Mouse (Mus musculus) limb, embryonic 10.5 days (tissue): ENCODE results near the gene Ssmem1. TPM values are rescaled to one million over a fixed set of nuclear protein-coding genes. Genes with fewer than 3 reads are reported as not detected.
A peak's percentile ranks its signal among the peaks of the same experiment; 100 is the strongest.

Source experiments
- DNase-seq: peaks from one replicate; pipeline ENCODE4 v3.0.0-alpha.2; 2017; ENCODE audit warnings: low spot score
- H3K27ac ChIP-seq: fragments of 300-500 bp; sonication (generic); 2 replicates; pipeline ENCODE4 v1.5.1; 2016; ENCODE audit warnings: mild to moderate bottlenecking
- H3K27me3 ChIP-seq: fragments of 300-500 bp; sonication (generic); 2 replicates; pipeline ENCODE4 v1.6.1; 2016; ENCODE audit warnings: low read depth, mild to moderate bottlenecking; ENCODE audit not compliant: poor library complexity, severe bottlenecking
- H3K36me3 ChIP-seq: fragments of 300-500 bp; sonication (generic); 2 replicates; pipeline ENCODE4 v1.6.1; 2016; ENCODE audit warnings: mild to moderate bottlenecking, moderate library complexity
- H3K4me1 ChIP-seq: fragments of 300-500 bp; sonication (generic); 2 replicates; pipeline ENCODE4 v1.6.1; 2016
- H3K4me3 ChIP-seq: fragments of 300-500 bp; sonication (generic); 2 replicates; pipeline ENCODE4 v1.5.1; 2016; ENCODE audit warnings: mild to moderate bottlenecking, moderate library complexity
- H3K9me3 ChIP-seq: fragments of 300-500 bp; sonication (generic); replicated peaks from 2 replicates; pipeline ENCODE4 v1.6.1; 2016; ENCODE audit warnings: mild to moderate bottlenecking
- WGBS: fragments of 180-500 bp; shearing (Covaris S2); methylation state at CpG from one replicate; pipeline ENCODE4 v1.1.7; 2016; 5-methylcytosine and 5-hydroxymethylcytosine counted together
- polyA plus RNA-seq: library from polyadenylated mRNA; unstranded; fragments of >200 nt; fragmentation: Nextera tagmentation; extraction: Ambion mirVana; gene quantifications from 2 replicates; pipeline ENCODE4 v1.2.1, GENCODE M21; 2016

The Ssmem1 gene
- polyA plus RNA-seq, 1 experiment from 2014 or later, result 0.38 TPM

DNA sequence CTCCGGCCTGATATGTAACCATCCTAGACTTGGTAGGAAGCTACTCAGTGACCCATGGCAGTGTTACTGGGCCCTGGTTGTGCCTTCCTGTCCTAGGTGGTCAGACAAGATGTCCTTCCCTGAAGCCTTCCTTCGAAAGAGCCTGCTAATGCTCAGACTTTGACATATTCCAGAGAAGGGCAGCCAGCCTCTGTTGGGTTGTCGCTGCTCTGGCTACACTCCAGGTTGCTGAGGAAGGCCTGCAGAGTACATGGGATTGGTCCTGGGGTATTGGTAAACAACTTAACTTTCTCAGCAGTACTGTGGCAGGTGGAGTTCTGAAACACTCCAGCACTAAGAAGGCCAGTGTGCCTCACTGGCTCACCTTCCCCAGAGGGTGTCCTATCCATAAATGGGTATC lies 30.2 kb upstream of the Ssmem1 start:
- peaks cover 7% of the 10 kb centered on the region; the same call in 1 of the 2 replicates for H3K4me1 ChIP-seq
- no peaks in the 10 kb centered on the region for H3K27me3 ChIP-seq
- DNase-seq, result no peak
- H3K27ac ChIP-seq, result no peak overlapping the region
- no peak overlapping the region for H3K4me3 ChIP-seq
- no peaks in the 10 kb centered on the region for H3K9me3 ChIP-seq
- peaks cover 85% of the 10 kb centered on the region for H3K36me3 ChIP-seq
- WGBS, result 95% methylated on average over 3 of the region's 3 CpGs

DNA sequence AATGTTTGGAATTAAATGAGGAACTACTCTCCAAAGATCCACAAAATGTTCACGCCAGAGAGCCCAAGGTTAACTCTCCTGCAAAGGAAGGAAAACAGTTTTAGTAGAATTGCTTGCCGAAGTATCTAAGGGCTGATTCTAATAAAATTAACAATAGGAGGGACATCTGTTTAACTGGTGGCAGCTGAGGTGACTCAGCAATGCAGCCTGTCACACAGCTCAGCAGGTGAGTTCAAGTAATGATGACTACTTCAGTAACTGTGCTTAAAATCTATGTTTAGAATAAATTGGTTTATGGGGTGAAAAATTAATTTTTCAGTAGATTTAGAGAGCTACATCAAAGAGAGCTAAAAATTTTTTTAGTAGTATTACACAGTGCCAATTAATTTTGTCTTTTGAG lies 26.7 kb upstream of the Ssmem1 start:
- no peaks in the 10 kb centered on the region for H3K9me3 ChIP-seq
- no peak overlapping the region for H3K27ac ChIP-seq
- no peaks in the 10 kb centered on the region for H3K4me1 ChIP-seq
- WGBS, result 89% methylated on average over 2 of the region's 2 CpGs
- no peaks in the 10 kb centered on the region for H3K27me3 ChIP-seq
- H3K36me3 ChIP-seq, result peaks cover 100% of the 10 kb centered on the region
- DNase-seq, result no peak
- H3K4me3 ChIP-seq, result no peak overlapping the region

DNA sequence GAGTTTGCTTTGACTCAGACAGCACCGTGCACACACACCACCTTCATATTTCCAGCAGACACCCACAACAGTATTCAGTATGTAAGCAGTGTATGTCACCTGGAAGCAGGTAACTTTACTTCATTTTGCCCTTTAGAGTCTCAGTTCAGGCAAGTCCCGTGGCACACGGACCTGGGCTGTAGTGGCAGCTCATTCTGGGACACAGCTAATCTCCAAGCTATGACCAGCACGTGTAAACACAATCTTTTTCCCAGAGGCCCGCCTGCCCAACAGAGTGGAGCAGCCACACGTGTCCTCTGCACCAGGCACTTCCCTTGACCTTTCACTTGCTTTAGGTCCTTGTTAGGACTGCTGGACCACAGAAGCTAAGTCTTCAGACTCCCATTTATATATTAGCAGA lies 23.1 kb upstream of the Ssmem1 start:
- Histone ChIP-seq H3K4me1 (no peaks in the 10 kb centered on the region), H3K27ac (no peak overlapping the region), H3K27me3 (no peaks in the 10 kb centered on the region), H3K36me3 (peaks cover 100% of the 10 kb centered on the region), H3K4me3 (no peak overlapping the region), H3K9me3 (no peaks in the 10 kb centered on the region)
- no peak for DNase-seq
- whole genome bisulfite sequencing, result 93% methylated on average over 6 of the region's 6 CpGs

DNA sequence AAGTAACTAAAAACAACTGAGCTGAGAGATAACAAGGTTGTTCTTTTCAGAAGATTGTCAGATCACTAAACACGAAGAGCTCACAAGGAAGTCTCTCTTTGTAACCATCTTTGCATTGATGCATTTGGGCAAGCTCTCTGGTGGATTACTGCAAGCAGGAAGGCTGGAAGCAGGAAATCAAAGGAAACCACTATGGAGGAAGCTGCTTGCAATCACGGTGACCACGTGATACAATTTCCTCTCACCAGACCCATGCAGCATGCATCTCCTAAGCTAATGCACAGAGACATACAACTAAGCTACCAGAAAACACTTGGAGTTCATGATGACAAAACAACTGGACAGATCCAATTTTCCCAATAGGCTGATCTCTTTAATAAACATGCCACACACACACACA lies 10.6 kb upstream of the Ssmem1 start:
- WGBS, result 79% methylated on average over 3 of the region's 3 CpGs
- Histone ChIP-seq H3K27ac (no peak overlapping the region), H3K27me3 (no peaks in the 10 kb centered on the region), H3K9me3 (no peaks in the 10 kb centered on the region), H3K4me3 (no peak overlapping the region), H3K4me1 (0 out of 2 replicates have a peak, but pooled peaks cover 2% of the 10 kb centered on the region), H3K36me3 (peaks cover 95% of the 10 kb centered on the region)
- no peak for DNase-seq

DNA sequence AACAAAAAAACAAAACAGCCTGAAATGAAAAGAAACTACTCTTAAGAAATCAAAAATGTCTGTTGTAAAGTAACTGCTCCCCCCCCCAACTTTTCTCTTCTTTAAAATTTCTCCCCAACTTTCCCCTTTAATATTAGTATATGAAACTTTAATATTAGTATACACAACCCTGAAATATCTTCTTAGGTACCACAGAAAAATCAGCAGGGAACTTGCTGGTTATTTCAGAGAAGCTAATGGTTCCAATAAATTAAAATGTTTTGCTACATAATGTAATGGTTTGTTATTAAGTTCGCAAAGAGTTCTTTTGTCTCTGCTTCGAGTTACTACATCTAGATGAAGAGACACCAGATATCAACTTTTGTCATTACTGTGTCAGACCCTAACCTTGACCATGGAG lies 825 bp upstream of the Ssmem1 start:
- Histone ChIP-seq H3K4me3 (peak overlapping the region; percentile 65), H3K27ac (peak overlapping the region; percentile 98), H3K27me3 (no peaks in the 10 kb centered on the region), H3K36me3 (peaks cover 37% of the 10 kb centered on the region), H3K9me3 (no peaks in the 10 kb centered on the region), H3K4me1 (peaks cover 22% of the 10 kb centered on the region)
- no peak for DNase-seq
- 12% methylated on average over 2 of the region's 2 CpGs for WGBS

DNA sequence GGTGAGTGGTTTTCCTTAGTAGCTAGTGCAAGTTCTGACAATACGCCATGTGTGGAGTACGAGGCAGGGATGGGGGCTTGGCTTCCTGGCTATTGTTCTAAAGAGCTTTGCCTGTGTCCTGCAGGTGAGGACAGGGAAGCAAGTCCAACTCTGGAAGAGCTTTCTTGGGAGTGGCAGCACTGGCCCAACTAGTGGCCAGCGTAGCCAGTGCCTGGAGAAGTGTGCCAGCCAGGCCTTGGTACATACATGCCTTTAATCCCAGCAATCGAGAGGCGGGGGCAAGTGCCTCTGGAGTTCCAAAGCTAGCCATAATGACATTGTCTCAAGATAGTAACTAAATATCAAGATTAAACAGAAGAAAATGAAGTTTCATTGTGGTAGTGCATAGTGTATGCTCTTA lies 642 bp downstream of the Ssmem1 start:
- WGBS, result 70% methylated on average over 5 of the region's 5 CpGs
- no peaks in the 10 kb centered on the region for H3K9me3 ChIP-seq
- H3K36me3 ChIP-seq, result peaks cover 24% of the 10 kb centered on the region
- DNase-seq, result no peak
- peak overlapping the region; percentile 98 for H3K27ac ChIP-seq
- no peaks in the 10 kb centered on the region for H3K27me3 ChIP-seq
- peaks cover 37% of the 10 kb centered on the region for H3K4me1 ChIP-seq
- H3K4me3 ChIP-seq, result peak overlapping the region; percentile 65

DNA sequence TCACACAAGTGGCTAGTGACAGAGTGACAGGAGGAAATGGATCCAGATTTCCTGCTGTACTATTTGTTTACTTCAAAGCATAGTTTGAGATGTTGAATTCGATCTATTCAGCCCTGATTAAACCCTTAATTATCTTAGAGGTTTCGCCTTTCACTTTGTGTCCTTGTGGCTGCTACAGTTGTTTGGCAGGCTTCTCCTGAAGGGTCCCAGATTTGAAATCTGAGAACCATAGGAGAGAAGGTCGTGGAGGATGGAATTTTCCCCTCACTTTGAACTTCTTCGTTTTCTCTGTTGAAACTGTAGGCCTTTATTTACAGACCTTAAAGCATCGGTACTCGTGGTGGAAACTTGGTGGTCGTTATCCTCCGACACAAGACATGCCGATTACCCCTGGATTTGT lies 4.6 kb downstream of the Ssmem1 start:
- WGBS, result 5% methylated on average over 9 of the region's 9 CpGs
- H3K36me3 ChIP-seq, result no peaks in the 10 kb centered on the region
- H3K9me3 ChIP-seq, result no peaks in the 10 kb centered on the region
- H3K4me3 ChIP-seq, result no peak overlapping the region
- peaks cover 42% of the 10 kb centered on the region for H3K4me1 ChIP-seq
- no peaks in the 10 kb centered on the region for H3K27me3 ChIP-seq
- no peak for DNase-seq
- peak overlapping the region; percentile 85 for H3K27ac ChIP-seq

DNA sequence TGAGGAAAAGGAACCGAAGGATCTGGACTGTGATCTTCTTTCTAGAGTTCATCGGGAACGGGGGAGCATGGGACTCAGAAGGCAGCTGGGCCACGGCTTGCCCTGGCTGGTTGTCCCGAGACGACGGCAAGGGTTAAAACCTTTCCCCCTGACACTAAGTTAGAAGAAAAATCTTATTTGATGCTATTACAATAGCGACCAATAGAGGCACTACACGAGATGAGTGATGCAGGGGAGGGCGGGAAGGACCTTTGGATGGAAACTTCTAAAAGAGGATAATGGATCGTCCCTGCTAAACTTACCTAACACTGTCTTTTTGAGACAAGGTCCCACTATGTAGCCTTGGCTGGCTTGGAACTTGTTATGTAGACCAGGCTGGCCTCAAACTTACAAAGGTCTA lies 10.8 kb downstream of the Ssmem1 start:
- no peak overlapping the region for H3K4me3 ChIP-seq
- no peaks in the 10 kb centered on the region for H3K27me3 ChIP-seq
- WGBS, result 72% methylated on average over 11 of the region's 11 CpGs
- H3K27ac ChIP-seq, result peak overlapping the region; percentile 98; the same call in 1 of the 2 replicates
- H3K4me1 ChIP-seq, result peaks cover 24% of the 10 kb centered on the region
- H3K36me3 ChIP-seq, result no peaks in the 10 kb centered on the region
- no peaks in the 10 kb centered on the region for H3K9me3 ChIP-seq
- no peak for DNase-seq

DNA sequence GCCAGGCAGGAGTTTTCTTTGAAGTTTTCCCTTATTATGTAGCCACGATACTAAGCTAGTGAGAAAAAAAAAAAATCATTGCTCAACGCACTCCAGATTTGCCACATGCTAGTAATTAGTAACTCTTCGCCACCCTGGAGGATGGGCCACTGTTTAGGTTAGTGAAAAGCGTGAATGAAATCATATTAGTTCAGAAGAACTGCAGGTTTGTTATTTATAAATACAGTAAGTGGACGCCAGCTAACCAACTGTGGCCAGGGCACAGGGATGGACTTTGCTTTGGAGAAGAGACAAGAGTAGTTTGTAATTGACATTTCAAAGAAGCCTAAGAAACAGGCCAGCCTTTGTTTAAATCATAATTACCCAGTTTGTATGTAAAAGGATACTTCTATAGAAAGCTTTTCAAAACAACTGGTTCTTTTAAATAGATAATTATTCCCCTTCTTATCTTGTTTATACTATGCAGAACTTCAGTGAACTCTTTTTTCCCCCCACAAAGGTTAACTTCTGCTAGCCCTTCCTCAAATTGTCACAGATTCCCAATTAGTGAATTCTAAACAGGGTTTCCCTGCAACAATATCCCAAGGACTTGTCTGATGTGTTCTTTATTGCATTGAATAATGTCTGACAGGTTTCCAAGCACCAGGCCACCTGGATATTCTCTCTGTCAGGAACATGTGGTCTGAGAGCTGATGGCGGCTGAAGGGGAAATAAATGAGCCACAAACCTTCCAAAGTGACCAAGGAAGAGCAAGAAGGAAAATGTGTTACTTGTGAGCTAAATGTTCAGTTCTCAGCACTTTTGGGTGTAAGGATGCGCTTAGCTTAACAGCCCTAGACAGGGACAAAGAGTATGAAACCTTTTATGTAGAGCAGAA lies 16.0 kb downstream of the Ssmem1 start:
- Histone ChIP-seq H3K4me3 (peak overlapping the region; percentile 13; the same call in 1 of the 2 replicates), H3K36me3 (no peaks in the 10 kb centered on the region), H3K27me3 (no peaks in the 10 kb centered on the region), H3K27ac (peak overlapping the region; percentile 98), H3K9me3 (no peaks in the 10 kb centered on the region), H3K4me1 (peaks cover 66% of the 10 kb centered on the region)
- WGBS, result 16% methylated on average over 7 of the region's 7 CpGs
- DNase-seq, result peak; percentile 74

DNA sequence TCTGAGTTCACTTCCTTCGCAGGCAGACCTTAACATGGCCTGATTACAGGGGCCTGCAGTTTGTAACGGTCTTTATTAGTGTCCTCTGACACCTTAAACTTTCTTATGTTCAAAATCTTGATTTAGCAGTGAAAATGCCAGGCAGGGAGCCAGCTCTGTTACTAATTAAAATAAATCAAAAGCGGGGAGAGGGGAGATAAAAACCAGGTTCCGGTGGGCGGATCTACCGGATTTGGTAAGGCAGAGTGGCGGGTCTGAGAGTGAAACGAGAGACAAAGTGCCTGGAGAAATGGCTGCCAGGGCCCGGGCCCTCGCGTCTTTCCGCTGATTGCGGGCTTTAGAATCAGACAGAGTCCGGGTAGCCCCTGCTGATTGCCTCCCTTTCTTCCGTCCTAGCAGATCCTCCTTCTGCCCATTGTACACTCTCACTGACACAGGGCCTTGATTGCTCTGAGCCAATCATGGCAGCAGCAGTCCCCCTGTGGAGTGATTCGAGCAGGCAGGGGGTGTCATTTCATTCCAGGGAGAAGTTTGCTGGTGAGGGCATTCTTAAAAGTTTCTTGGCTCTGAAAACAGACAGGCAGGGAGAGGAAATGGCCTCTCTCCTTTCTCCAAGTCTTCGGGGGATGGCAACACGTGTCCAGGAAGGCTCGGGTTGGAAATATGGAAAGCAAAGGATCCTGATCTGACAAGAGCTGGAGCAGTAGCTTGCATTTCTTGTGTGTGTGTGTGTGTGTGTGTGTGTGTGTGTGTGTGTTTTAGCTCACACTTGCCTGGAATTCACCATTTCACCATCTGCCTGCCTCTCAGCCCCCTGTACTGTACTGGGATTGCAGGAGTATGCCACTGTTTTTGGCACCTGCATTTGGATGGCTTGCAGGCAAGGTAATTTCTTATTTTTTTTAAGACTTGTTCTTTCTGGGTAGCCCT lies 17.2 kb downstream of the Ssmem1 start:
- H3K9me3 ChIP-seq, result no peaks in the 10 kb centered on the region
- peak; percentile 87 for DNase-seq
- WGBS, result 3% methylated on average over 19 of the region's 19 CpGs
- peaks cover 68% of the 10 kb centered on the region for H3K4me1 ChIP-seq
- H3K27me3 ChIP-seq, result no peaks in the 10 kb centered on the region
- peak overlapping the region; percentile 98 for H3K27ac ChIP-seq
- no peaks in the 10 kb centered on the region for H3K36me3 ChIP-seq
- peak overlapping the region; percentile 39 for H3K4me3 ChIP-seq

DNA sequence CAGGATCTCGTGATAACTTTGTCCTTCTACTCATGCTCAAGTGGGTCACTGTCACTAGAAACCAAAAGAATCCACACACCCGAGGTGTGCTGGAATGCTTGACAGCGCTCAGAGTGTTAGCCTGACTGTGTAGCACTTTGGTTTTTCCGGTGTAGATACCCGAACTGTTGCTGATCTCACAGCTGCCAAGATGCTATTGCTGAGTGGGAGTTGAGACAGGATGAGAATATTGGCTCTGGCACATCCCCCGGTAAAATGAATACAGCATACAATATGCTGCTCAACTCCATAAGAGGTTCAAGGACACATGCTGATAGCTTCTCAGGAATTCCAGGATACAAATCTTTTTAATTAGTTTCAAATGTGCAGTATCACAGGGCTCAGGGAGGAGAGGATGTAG lies 19.2 kb downstream of the Ssmem1 start:
- peaks cover 66% of the 10 kb centered on the region for H3K4me1 ChIP-seq
- 41% methylated on average over 6 of the region's 6 CpGs for WGBS
- H3K27me3 ChIP-seq, result no peaks in the 10 kb centered on the region
- no peaks in the 10 kb centered on the region for H3K9me3 ChIP-seq
- peak overlapping the region; percentile 98 for H3K27ac ChIP-seq
- peak overlapping the region; percentile 15; the same call in 1 of the 2 replicates for H3K4me3 ChIP-seq
- DNase-seq, result no peak
- no peaks in the 10 kb centered on the region for H3K36me3 ChIP-seq

DNA sequence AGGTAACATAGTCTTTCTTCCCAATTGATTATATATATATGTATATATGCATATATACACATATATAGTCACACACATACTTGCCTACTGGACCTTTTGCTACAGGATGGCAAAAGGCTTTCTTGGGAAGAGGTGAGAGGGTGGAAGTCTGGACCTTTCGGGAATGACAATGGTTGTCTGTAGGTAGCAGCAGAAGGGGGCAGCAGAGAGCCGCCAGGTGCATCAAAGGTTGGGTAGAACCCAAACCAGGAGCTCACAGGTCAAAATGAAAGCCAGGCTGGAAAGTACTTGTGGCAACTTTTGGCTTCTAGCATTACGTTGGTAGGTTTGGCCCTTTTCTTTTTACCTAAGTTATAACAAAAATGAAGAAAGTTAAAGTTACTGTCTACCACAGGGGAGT lies 25.7 kb downstream of the Ssmem1 start:
- 43% methylated on average over 3 of the region's 3 CpGs for WGBS
- Histone ChIP-seq H3K9me3 (no peaks in the 10 kb centered on the region), H3K36me3 (no peaks in the 10 kb centered on the region), H3K27me3 (no peaks in the 10 kb centered on the region), H3K27ac (no peak overlapping the region), H3K4me3 (no peak overlapping the region), H3K4me1 (peaks cover 27% of the 10 kb centered on the region)
- DNase-seq, result no peak

DNA sequence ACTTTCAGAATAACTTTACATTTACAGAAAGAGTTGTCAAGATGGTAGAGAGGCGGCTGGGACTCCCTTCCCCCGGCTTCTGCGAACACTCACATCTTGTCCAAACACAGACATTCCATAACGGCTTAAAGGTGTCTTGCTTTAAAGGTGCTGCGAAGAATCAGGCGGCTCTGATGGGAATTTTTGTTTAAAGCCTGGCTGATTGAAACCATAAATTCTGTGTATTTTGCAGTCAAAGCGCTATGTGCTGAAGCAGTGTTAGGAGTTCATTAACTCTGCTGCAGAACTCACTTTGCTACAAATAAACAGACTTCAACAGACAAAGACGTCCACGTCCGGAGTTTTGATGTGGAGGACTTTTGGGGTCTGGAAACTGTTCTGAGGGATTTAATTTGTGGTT lies 28.6 kb downstream of the Ssmem1 start:
- WGBS, result 21% methylated on average over 10 of the region's 10 CpGs
- no peak for DNase-seq

More for the DNA sequence above, 28.6 kb downstream of the Ssmem1 start:
- H3K27ac ChIP-seq, result peak overlapping the region; percentile 89
- H3K9me3 ChIP-seq, result no peaks in the 10 kb centered on the region
- 0 out of 2 replicates have a peak overlapping the region, but pooled peaks have one; percentile 24 for H3K4me3 ChIP-seq
- no peaks in the 10 kb centered on the region for H3K36me3 ChIP-seq
- peaks cover 53% of the 10 kb centered on the region for H3K4me1 ChIP-seq
- no peaks in the 10 kb centered on the region for H3K27me3 ChIP-seq
